Mouse (Mus musculus): ENCODE measurements around the gene Foxd4.

DNA sequence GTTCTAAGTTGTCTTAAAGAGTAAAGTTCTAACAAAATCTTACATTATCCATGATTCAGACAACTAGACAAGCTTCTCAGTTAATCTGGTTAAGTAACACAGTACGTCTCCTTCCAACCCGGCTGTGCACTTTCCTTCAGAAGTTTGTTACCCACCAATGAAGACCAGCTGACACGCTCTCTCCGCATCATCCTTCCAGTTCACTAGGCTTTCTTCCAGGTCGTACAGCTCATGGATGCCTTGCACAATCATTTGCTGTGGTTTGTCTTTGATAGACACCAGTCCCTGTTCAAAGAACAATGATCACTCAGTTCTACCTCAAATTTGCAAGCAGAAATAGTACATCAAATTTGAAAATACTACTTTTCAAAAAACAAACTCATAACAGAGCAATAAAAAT is 19.9 kb upstream of the Foxd4 start:
- TF ChIP-seq CTCF (IDR thresholded peaks at IDR 0.05; ENCODE audit: extremely low read depth, insufficient read length, insufficient replicate concordance, low read depth, low read length) = no peak
- no peak for TF ChIP-seq POLR2A (IDR thresholded peaks at IDR 0.05; ENCODE audit: low read depth, low read length)
